Mouse (Mus musculus): ENCODE measurements around the gene Nfia.
A peak's percentile ranks its signal among the peaks of the same experiment; 100 is the strongest.

Nfia gene

GRCm38 (mm10) chr4:98080586-98080985 is 308.1 kb downstream of the Nfia start:
- no peak for DNase-seq

- no peak for DNase-seq
Observed at GRCm38 (mm10) chr4:98081962-98082361, 309.4 kb downstream of the Nfia start.

- DNase-seq = no peak
Observed at GRCm38 (mm10) chr4:98082512-98082911, 310.0 kb downstream of the Nfia start.

- DNase-seq = no peak
Observed at GRCm38 (mm10) chr4:98085060-98085459, 312.5 kb downstream of the Nfia start.

- DNase-seq = peak; percentile 45 to 64
Observed at GRCm38 (mm10) chr4:98086976-98087375, 314.4 kb downstream of the Nfia start.

GRCm38 (mm10) chr4:98089985-98090384 is 317.5 kb downstream of the Nfia start:
- no peak for DNase-seq

- no peak for DNase-seq
Observed at GRCm38 (mm10) chr4:98090586-98090985, 318.1 kb downstream of the Nfia start.

GRCm38 (mm10) chr4:98091368-98091827 is 318.9 kb downstream of the Nfia start:
- peak; percentile 66 to 89 for DNase-seq

- no peak for DNase-seq
Observed at GRCm38 (mm10) chr4:98091901-98092472, 319.5 kb downstream of the Nfia start.

GRCm38 (mm10) chr4:98094112-98094805 is 321.7 kb downstream of the Nfia start:
- no peak for DNase-seq

GRCm38 (mm10) chr4:98095060-98095459 is 322.5 kb downstream of the Nfia start:
- no peak for DNase-seq

GRCm38 (mm10) chr4:98097013-98097566 is 324.6 kb downstream of the Nfia start:
- no peak for DNase-seq

- no peak for DNase-seq
Observed at GRCm38 (mm10) chr4:98098663-98099062, 326.1 kb downstream of the Nfia start.

GRCm38 (mm10) chr4:98099433-98099832 is 326.9 kb downstream of the Nfia start:
- no peak for DNase-seq

- peak in 1 of 2 experiments; percentile 61 for DNase-seq
Observed at GRCm38 (mm10) chr4:98101153-98102096, 328.9 kb downstream of the Nfia start.

- peak in 1 of 2 experiments; percentile 72 for DNase-seq
Observed at GRCm38 (mm10) chr4:98102625-98103336, 330.2 kb downstream of the Nfia start.

GRCm38 (mm10) chr4:98103337-98103666 is 330.8 kb downstream of the Nfia start:
- DNase-seq = no peak

- DNase-seq = peak; percentile 37 to 65
Observed at GRCm38 (mm10) chr4:98104161-98104560, 331.6 kb downstream of the Nfia start.

- DNase-seq = no peak
Observed at GRCm38 (mm10) chr4:98104911-98105702, 332.6 kb downstream of the Nfia start.

GRCm38 (mm10) chr4:98105971-98106370 is 333.4 kb downstream of the Nfia start:
- peak; percentile 68 to 79 for DNase-seq

GRCm38 (mm10) chr4:98106445-98107092 is 334.0 kb downstream of the Nfia start:
- DNase-seq = no peak
